Mouse (Mus musculus): ENCODE measurements around the gene Arpc1a. TPM values are rescaled to one million over a fixed set of nuclear protein-coding genes. Genes with fewer than 3 reads are reported as not detected.
"Not testable (repeated sequence)": the region's sequence is repeated elsewhere in the genome, so short reads cannot be mapped to it uniquely, and the experiment has no call there.

Gene Arpc1a
- polyA plus RNA-seq, 1 experiment from 2014 or later: 245 TPM

DNA sequence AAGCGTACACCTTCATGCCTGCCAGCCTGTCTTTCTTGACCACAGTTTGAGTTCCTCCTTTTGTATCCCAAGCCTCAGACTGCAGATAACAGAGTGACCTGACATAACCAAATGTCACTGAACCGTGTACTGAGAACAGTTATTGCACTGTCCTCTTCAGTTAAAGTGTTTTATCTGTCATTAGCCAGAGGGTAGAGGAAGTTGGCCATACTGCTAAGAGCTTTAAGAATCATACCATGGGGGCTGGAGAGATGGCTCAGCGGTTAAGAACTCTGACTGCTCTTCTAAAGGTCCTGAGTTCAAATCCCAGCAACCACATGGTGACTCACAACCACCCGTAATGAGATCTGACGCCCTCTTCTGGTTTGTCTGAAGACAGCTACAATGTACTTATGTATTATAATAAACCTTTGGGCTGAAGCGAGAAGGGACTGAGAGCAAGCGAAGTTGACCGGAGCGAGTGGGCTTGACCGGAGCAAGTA is 14.8 kb downstream of the Arpc1a start:
- WGBS: 96% methylated on average over 10 of the region's 10 CpGs
- Histone ChIP-seq H3K4me3 (replicated peaks; ENCODE audit: low read length) (no peak overlapping the region), H3K4me2 (replicated peaks) (no peak overlapping the region), H3K9ac (no peak overlapping the region), H3K36me3 (replicated peaks; ENCODE audit: control insufficient read depth, insufficient read depth) (peaks cover 99% of the 10 kb centered on the region), H3K27me3 (ENCODE audit: control insufficient read depth, insufficient read depth, low read length) (no peaks in the 10 kb centered on the region), H3K4me1 (replicated peaks; ENCODE audit: control insufficient read depth, insufficient read depth, low read length) (no peaks in the 10 kb centered on the region), H3K27ac (no peak overlapping the region), H3K9me3 (ENCODE audit: control insufficient read depth, low read length) (no peaks in the 10 kb centered on the region)
- ATAC-seq (ENCODE audit: low FRiP score): no peak
- no peak for DNase-seq (ENCODE audit: low spot score)

- no peaks in the 10 kb centered on the region for H3K27me3 ChIP-seq (ENCODE audit: control insufficient read depth, insufficient read depth, low read length)
- no peak overlapping the region for H3K9ac ChIP-seq
- H3K4me1 ChIP-seq (replicated peaks; ENCODE audit: control insufficient read depth, insufficient read depth, low read length): no peaks in the 10 kb centered on the region
- peaks cover 99% of the 10 kb centered on the region for H3K36me3 ChIP-seq (replicated peaks; ENCODE audit: control insufficient read depth, insufficient read depth)
- H3K9me3 ChIP-seq (ENCODE audit: control insufficient read depth, low read length): no peaks in the 10 kb centered on the region
- no peak overlapping the region for H3K27ac ChIP-seq
- no peak overlapping the region for H3K4me3 ChIP-seq (replicated peaks; ENCODE audit: low read length)
- H3K4me2 ChIP-seq (replicated peaks): no peak overlapping the region
- DNase-seq (ENCODE audit: low spot score) (no peak), ATAC-seq (ENCODE audit: low FRiP score) (no peak)
- 96% methylated on average over 9 of the region's 9 CpGs for WGBS
Measured at GRCm38 (mm10) chr5:145100960-145101359, 17.3 kb downstream of the Arpc1a start.

- not testable (repeated sequence) for H3K4me2 ChIP-seq (replicated peaks); H3K9me3 ChIP-seq (ENCODE audit: control insufficient read depth, low read length); DNase-seq (ENCODE audit: low spot score); ATAC-seq (ENCODE audit: low FRiP score); H3K4me1 ChIP-seq (replicated peaks; ENCODE audit: control insufficient read depth, insufficient read depth, low read length); H3K27me3 ChIP-seq (ENCODE audit: control insufficient read depth, insufficient read depth, low read length); H3K4me3 ChIP-seq (replicated peaks; ENCODE audit: low read length); H3K9ac ChIP-seq; H3K27ac ChIP-seq
- H3K36me3 ChIP-seq (replicated peaks; ENCODE audit: control insufficient read depth, insufficient read depth): peaks cover 99% of the 10 kb centered on the region
- WGBS: 97% methylated on average over 11 of the region's 11 CpGs
Measured at GRCm38 (mm10) chr5:145101451-145101850, 17.8 kb downstream of the Arpc1a start.

- no peaks in the 10 kb centered on the region for H3K9me3 ChIP-seq (ENCODE audit: control insufficient read depth, low read length)
- H3K4me3 ChIP-seq (replicated peaks; ENCODE audit: low read length): no peak overlapping the region
- H3K36me3 ChIP-seq (replicated peaks; ENCODE audit: control insufficient read depth, insufficient read depth): peaks cover 99% of the 10 kb centered on the region
- ATAC-seq (ENCODE audit: low FRiP score) (no peak), DNase-seq (ENCODE audit: low spot score) (no peak)
- H3K9ac ChIP-seq: no peak overlapping the region
- H3K4me2 ChIP-seq (replicated peaks): no peak overlapping the region
- H3K4me1 ChIP-seq (replicated peaks; ENCODE audit: control insufficient read depth, insufficient read depth, low read length): no peaks in the 10 kb centered on the region
- H3K27ac ChIP-seq: no peak overlapping the region
- no peaks in the 10 kb centered on the region for H3K27me3 ChIP-seq (ENCODE audit: control insufficient read depth, insufficient read depth, low read length)
- WGBS: 96% methylated on average over 4 of the region's 4 CpGs
Measured at GRCm38 (mm10) chr5:145102706-145103105, 19.1 kb downstream of the Arpc1a start.

GRCm38 (mm10) chr5:145104328-145104727 is 20.7 kb downstream of the Arpc1a start:
- no peak overlapping the region for H3K4me2 ChIP-seq (replicated peaks)
- H3K9me3 ChIP-seq (ENCODE audit: control insufficient read depth, low read length): no peaks in the 10 kb centered on the region
- ATAC-seq (ENCODE audit: low FRiP score) (peak; percentile 37; the same call in 1 of the 2 replicates), DNase-seq (ENCODE audit: low spot score) (no peak)
- H3K4me3 ChIP-seq (replicated peaks; ENCODE audit: low read length): no peak overlapping the region
- H3K4me1 ChIP-seq (replicated peaks; ENCODE audit: control insufficient read depth, insufficient read depth, low read length): no peaks in the 10 kb centered on the region
- H3K27ac ChIP-seq: no peak overlapping the region
- WGBS: 74% methylated on average over 9 of the region's 9 CpGs
- H3K36me3 ChIP-seq (replicated peaks; ENCODE audit: control insufficient read depth, insufficient read depth): peaks cover 98% of the 10 kb centered on the region
- no peak overlapping the region for H3K9ac ChIP-seq
- no peaks in the 10 kb centered on the region for H3K27me3 ChIP-seq (ENCODE audit: control insufficient read depth, insufficient read depth, low read length)

GRCm38 (mm10) chr5:145105694-145106275 is 22.2 kb downstream of the Arpc1a start:
- no peaks in the 10 kb centered on the region for H3K27me3 ChIP-seq (ENCODE audit: control insufficient read depth, insufficient read depth, low read length)
- no peaks in the 10 kb centered on the region for H3K9me3 ChIP-seq (ENCODE audit: control insufficient read depth, low read length)
- DNase-seq (ENCODE audit: low spot score) (no peak), ATAC-seq (ENCODE audit: low FRiP score) (no peak)
- H3K4me1 ChIP-seq (replicated peaks; ENCODE audit: control insufficient read depth, insufficient read depth, low read length): no peaks in the 10 kb centered on the region
- WGBS: 96% methylated on average over 9 of the region's 9 CpGs
- H3K4me2 ChIP-seq (replicated peaks): no peak overlapping the region
- peaks cover 98% of the 10 kb centered on the region for H3K36me3 ChIP-seq (replicated peaks; ENCODE audit: control insufficient read depth, insufficient read depth)
- H3K9ac ChIP-seq: no peak overlapping the region
- H3K27ac ChIP-seq: no peak overlapping the region
- no peak overlapping the region for H3K4me3 ChIP-seq (replicated peaks; ENCODE audit: low read length)

DNA sequence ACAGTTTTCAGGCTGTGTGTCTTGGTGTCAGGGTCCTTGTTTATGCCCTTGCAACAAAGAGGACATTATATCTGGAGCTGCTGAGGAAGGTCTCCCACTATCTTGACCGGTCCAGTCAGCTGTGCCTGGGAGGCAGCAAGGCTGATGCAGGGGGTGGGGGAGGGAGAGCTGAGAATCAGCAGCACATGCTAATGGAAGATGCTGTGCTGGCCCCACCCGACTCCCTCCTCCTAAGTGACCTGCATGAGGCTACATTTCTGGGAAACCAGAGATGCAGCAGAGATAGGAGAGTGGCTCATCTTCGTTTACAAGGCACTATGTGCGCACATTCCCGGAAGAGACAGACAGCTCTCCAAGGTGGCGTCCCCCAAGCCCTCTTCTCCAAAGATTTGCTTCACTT is 26.8 kb downstream of the Arpc1a start:
- WGBS: 93% methylated on average over 6 of the region's 6 CpGs
- Histone ChIP-seq H3K4me3 (replicated peaks; ENCODE audit: low read length) (no peak overlapping the region), H3K9me3 (ENCODE audit: control insufficient read depth, low read length) (no peaks in the 10 kb centered on the region), H3K9ac (no peak overlapping the region), H3K4me2 (replicated peaks) (no peak overlapping the region), H3K4me1 (replicated peaks; ENCODE audit: control insufficient read depth, insufficient read depth, low read length) (no peaks in the 10 kb centered on the region; the same call in 1 of the 2 replicates), H3K27ac (no peak overlapping the region), H3K36me3 (replicated peaks; ENCODE audit: control insufficient read depth, insufficient read depth) (peaks cover 61% of the 10 kb centered on the region), H3K27me3 (ENCODE audit: control insufficient read depth, insufficient read depth, low read length) (peaks cover 20% of the 10 kb centered on the region)
- DNase-seq (ENCODE audit: low spot score) (no peak), ATAC-seq (ENCODE audit: low FRiP score) (no peak)

GRCm38 (mm10) chr5:145112566-145112965 is 28.9 kb downstream of the Arpc1a start:
- Histone ChIP-seq H3K9ac (no peak overlapping the region), H3K27me3 (ENCODE audit: control insufficient read depth, insufficient read depth, low read length) (peaks cover 20% of the 10 kb centered on the region)
- no peak for ATAC-seq (ENCODE audit: low FRiP score)

GRCm38 (mm10) chr5:145113416-145113815 is 29.8 kb downstream of the Arpc1a start:
- Histone ChIP-seq H3K36me3 (replicated peaks; ENCODE audit: control insufficient read depth, insufficient read depth) (peaks cover 31% of the 10 kb centered on the region), H3K4me2 (replicated peaks) (0 out of 2 replicates have a peak overlapping the region, but pooled peaks have one; percentile 45), H3K9ac (peak overlapping the region; percentile 51; the same call in 1 of the 2 replicates), H3K9me3 (ENCODE audit: control insufficient read depth, low read length) (no peaks in the 10 kb centered on the region), H3K4me3 (replicated peaks; ENCODE audit: low read length) (0 out of 2 replicates have a peak overlapping the region, but pooled peaks have one; percentile 38), H3K27ac (no peak overlapping the region), H3K4me1 (replicated peaks; ENCODE audit: control insufficient read depth, insufficient read depth, low read length) (no peaks in the 10 kb centered on the region; the same call in 1 of the 2 replicates), H3K27me3 (ENCODE audit: control insufficient read depth, insufficient read depth, low read length) (peaks cover 20% of the 10 kb centered on the region)
- ATAC-seq (ENCODE audit: low FRiP score) (no peak), DNase-seq (ENCODE audit: low spot score) (no peak)
- 49% methylated on average over 2 of the region's 2 CpGs for WGBS

More at GRCm38 (mm10) chr5:145112566-145112965, 28.9 kb downstream of the Arpc1a start:
- no peaks in the 10 kb centered on the region for H3K9me3 ChIP-seq (ENCODE audit: control insufficient read depth, low read length)
- no peak overlapping the region for H3K27ac ChIP-seq
- WGBS: 88% methylated on average over 8 of the region's 8 CpGs
- no peak overlapping the region for H3K4me3 ChIP-seq (replicated peaks; ENCODE audit: low read length)
- DNase-seq (ENCODE audit: low spot score): no peak
- H3K4me1 ChIP-seq (replicated peaks; ENCODE audit: control insufficient read depth, insufficient read depth, low read length): no peaks in the 10 kb centered on the region; the same call in 1 of the 2 replicates
- H3K4me2 ChIP-seq (replicated peaks): no peak overlapping the region
- peaks cover 40% of the 10 kb centered on the region for H3K36me3 ChIP-seq (replicated peaks; ENCODE audit: control insufficient read depth, insufficient read depth)
